Mouse (Mus musculus) spleen, adult 2 months (tissue): ENCODE measurements around the gene Hand2. TPM values are rescaled to one million over a fixed set of nuclear protein-coding genes. Genes with fewer than 3 reads are reported as not detected.

Experiments
- DNase-seq, 2 experiments: peaks; one replicate each; pipeline versions ENCODE4 v3.0.0 to v3.0.0-alpha.2; 2012 to 2021; ENCODE audit warnings: low spot score in 2 of 2, low read depth in 1 of 2
- H3K27ac ChIP-seq: fragments of 200-500 bp; 2 replicates; pipeline ENCODE4 v1.5.1; 2012; ENCODE audit warnings: low read length, inconsistent platforms; ENCODE audit not compliant: insufficient read depth
- H3K27me3 ChIP-seq: fragments of 200-500 bp; 2 replicates; pipeline ENCODE4 v1.6.1; 2012; ENCODE audit warnings: mild to moderate bottlenecking, moderate library complexity, low read length, inconsistent platforms; ENCODE audit not compliant: control insufficient read depth, insufficient read depth
- H3K36me3 ChIP-seq: fragments of 200-500 bp; 2 replicates; pipeline ENCODE4 v1.6.1; 2012; ENCODE audit warnings: mild to moderate bottlenecking, low read length, inconsistent platforms; ENCODE audit not compliant: control insufficient read depth, insufficient read depth
- H3K4me1 ChIP-seq: fragments of 200-500 bp; 2 replicates; pipeline ENCODE4 v1.6.1; 2011; ENCODE audit warnings: inconsistent platforms; ENCODE audit not compliant: control insufficient read depth, insufficient read depth, insufficient read length
- H3K4me3 ChIP-seq: fragments of 200-500 bp; 2 replicates; pipeline ENCODE4 v1.5.1; 2011; ENCODE audit warnings: mild to moderate bottlenecking, inconsistent platforms; ENCODE audit not compliant: insufficient read depth, insufficient read length; ENCODE audit errors: extremely low read depth
- CTCF ChIP-seq: fragments of 200-500 bp; IDR thresholded peaks from 2 replicates; pipeline ENCODE4 v1.5.1; 2011; ENCODE audit warnings: mild to moderate bottlenecking, inconsistent platforms; ENCODE audit not compliant: insufficient read depth, insufficient read length, insufficient replicate concordance; ENCODE audit errors: extremely low read depth
- POLR2A ChIP-seq: fragments of 200-500 bp; IDR thresholded peaks from 2 replicates; pipeline ENCODE4 v1.6.1; 2011; ENCODE audit warnings: low read depth, low read length, inconsistent platforms
- WGBS: fragments of 180-500 bp; shearing (Covaris S2); methylation state at CpG from one replicate; pipeline ENCODE4 v1.1.7; 2018; 5-methylcytosine and 5-hydroxymethylcytosine counted together
- polyA plus RNA-seq: library from polyadenylated mRNA; depleted of rRNA; stranded (reverse); fragments of >200 nt; gene quantifications from 2 replicates; pipeline ENCODE4 v1.2.3, GENCODE M21; 2012

The Hand2 gene
- polyA plus RNA-seq, 1 experiment, result 0.79 TPM

DNA sequence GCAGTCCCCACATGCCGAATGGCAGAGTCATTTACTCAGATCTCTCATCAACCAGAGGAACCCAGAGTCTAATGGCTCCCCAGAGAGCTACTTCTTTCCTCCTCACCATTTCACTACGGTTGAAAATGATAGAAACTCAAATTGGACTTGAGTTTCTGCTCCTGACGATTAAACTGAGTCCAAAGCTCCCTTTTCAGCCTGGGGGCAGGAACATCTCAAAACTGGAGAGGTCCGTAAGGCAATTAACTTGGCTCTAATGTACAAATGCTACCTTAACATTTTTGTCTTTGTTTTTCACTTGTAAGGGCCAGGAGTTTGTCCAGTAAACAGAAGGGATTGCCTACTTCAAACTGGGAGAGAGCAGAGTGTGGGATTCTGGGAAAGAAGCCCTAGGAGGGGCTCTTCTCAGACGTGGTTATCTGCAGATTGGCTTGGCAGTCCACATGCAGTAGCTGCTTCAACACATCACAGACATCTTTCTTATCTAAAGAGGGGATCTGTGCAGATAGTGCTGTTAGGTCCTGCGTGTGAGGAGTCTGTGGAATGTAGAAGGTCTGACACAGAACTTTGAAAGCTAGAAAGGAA is 23.0 kb downstream of the Hand2 start:
- TF ChIP-seq POLR2A, result no peak
- no peak for TF ChIP-seq CTCF
- peaks cover 8% of the 10 kb centered on the region for H3K27me3 ChIP-seq
- H3K36me3 ChIP-seq, result no peaks in the 10 kb centered on the region
- WGBS, result 35% methylated on average over 6 of the region's 6 CpGs
- no peak overlapping the region for H3K27ac ChIP-seq
- DNase-seq, result no peak
- H3K4me3 ChIP-seq, result no peak overlapping the region
- H3K4me1 ChIP-seq, result no peaks in the 10 kb centered on the region

DNA sequence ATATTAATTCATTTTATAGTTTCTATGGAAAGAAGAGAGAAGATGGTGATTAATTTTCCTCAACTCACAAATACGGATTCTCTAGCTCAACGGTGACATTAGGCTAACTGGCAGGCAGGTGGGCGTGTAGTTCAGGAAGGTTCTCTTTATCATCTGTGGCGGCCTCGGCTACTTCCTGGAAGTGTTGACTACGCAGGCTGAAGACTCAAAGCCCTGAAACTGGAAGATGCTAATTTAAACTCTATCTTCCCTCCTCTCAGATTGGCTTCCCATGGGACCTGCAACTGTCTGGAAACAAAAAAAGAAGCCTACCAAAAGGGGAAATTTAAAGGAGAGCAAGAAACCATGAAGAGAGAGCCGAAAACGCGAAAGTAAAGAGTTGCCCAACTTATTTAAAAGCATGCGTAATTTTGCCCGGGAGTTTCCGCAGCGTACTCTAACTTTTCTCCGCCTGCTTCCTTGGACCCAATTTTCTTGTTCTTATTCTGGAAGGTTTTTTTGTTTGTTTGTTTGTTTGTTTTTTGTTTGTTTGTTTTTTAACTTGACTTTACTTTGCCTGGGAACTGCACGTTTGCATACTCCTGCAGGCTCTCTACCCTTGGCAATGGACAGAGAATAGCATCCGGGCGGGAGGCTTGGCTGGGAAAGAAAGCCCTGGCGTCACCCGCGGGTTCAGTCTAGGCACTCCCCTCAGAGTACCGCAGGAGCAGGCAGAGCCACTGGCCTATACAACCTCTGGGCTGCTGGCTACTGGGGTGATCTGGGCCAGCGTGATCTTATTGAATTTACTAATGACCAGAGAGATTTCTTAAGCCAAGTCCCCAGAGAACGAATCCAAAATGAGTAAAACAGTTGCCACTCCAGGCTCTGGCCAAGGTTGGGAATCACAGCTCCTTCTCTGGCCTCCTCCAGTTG is 24.4 kb downstream of the Hand2 start:
- Histone ChIP-seq H3K36me3 (no peaks in the 10 kb centered on the region), H3K27me3 (peaks cover 8% of the 10 kb centered on the region), H3K27ac (no peak overlapping the region), H3K4me3 (no peak overlapping the region), H3K4me1 (no peaks in the 10 kb centered on the region)
- WGBS, result 16% methylated on average over 23 of the region's 23 CpGs
- TF ChIP-seq CTCF (no peak), POLR2A (no peak)
- DNase-seq, result no peak

DNA sequence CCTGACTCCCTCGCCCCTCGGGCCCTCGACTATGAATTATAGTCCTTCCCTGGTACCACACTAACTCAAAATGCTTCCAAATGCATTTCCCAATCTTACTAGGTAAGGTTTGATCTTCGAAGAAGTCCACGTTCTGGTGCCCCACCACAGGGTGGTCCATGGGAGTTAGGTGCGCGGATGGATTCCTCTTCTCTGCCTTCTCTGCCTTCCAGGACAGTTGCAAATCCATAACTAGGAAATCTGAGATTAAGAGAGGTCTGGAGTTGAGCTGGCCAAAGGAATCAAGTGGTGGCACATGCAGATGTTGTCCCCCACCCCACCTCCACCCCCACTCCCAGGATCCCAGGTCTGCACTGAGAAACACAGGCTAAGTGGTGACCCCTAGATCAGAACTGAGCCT is 25.6 kb downstream of the Hand2 start:
- Histone ChIP-seq H3K4me3 (no peak overlapping the region), H3K27ac (no peak overlapping the region), H3K27me3 (peaks cover 2% of the 10 kb centered on the region), H3K4me1 (no peaks in the 10 kb centered on the region), H3K36me3 (no peaks in the 10 kb centered on the region)
- TF ChIP-seq CTCF, result no peak
- TF ChIP-seq POLR2A, result no peak
- no peak for DNase-seq
- 50% methylated on average over 7 of the region's 7 CpGs for WGBS

DNA sequence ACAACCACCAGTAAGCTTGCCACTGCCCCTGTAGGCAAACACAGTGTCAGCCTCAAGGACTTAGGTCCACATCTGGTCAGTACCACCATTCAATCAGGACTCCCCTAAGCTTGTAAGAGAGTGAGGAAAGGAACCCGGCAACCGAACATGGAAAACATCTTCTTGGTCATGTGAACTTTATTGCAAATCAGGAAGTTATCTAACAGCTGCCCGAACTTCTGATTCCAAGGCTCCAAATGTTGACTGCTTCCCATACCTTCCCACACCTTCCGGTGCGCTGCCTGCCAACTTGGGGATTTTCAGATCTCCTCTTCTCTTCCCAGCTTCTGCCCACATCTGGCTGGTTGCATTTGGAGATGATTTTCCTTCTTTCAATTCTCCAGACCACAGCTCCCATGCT is 26.4 kb downstream of the Hand2 start:
- 38% methylated on average over 5 of the region's 5 CpGs for WGBS
- no peaks in the 10 kb centered on the region; the same call in 1 of the 2 replicates for H3K27me3 ChIP-seq
- H3K27ac ChIP-seq, result no peak overlapping the region
- DNase-seq, result no peak
- no peak for TF ChIP-seq POLR2A
- TF ChIP-seq CTCF, result no peak
- no peak overlapping the region for H3K4me3 ChIP-seq
- H3K36me3 ChIP-seq, result no peaks in the 10 kb centered on the region
- H3K4me1 ChIP-seq, result no peaks in the 10 kb centered on the region

DNA sequence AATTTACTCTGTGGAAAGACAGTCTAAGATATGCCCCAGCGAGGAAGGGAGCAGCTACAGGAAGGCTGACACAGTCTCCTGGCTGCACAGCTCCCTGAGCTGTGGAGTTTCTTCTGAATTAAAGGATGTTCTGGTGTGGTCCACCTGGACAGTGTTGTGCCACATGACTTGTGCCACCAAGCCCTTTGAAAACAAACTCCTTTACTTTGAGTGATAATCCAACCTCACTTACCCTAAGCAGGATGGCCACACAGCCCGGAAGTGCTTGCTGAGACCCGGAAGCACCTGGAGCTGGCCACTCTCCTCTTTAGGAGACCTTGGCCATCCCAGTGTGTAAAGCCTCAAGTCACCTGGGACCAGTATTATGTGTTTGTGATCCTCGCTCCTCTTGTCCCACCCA is 27.5 kb downstream of the Hand2 start:
- H3K27me3 ChIP-seq, result no peaks in the 10 kb centered on the region; the same call in 1 of the 2 replicates
- no peaks in the 10 kb centered on the region for H3K36me3 ChIP-seq
- H3K27ac ChIP-seq, result no peak overlapping the region
- no peaks in the 10 kb centered on the region for H3K4me1 ChIP-seq
- no peak for DNase-seq
- no peak overlapping the region for H3K4me3 ChIP-seq
- WGBS, result 38% methylated on average over 4 of the region's 4 CpGs
- TF ChIP-seq POLR2A, result no peak
- TF ChIP-seq CTCF, result no peak

DNA sequence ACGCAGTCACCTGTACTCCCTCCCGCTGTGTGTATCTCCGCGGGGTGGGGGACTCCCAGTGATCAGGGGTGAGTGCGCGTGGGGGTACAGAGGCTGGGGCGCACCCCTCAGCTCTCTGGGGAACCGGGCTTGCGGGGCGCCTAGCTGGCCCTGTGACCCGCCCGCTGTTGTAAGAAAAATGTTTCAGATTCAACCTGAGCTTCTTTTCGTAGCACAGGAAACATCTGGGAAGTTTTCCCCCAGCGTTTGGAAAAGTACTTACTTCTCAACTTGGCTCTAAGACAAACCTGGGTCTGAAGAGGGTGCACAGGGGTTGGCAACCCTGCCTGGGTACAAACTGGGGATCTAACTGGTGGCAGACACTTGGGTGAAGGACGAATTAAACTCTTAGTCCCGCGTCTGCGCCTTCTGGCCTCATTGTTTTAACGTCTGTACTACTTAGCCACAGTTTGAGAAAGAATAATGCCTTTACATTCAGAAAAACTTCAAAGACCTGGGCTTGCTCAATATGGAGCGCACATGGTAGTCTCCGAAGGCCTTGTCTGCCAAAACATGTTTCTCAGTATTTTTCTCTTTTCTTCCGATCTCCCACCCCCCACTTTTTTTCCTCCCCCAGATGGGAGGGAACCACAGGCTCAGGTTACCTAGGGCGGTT is 28.2 kb downstream of the Hand2 start:
- no peak for DNase-seq
- no peaks in the 10 kb centered on the region for H3K4me1 ChIP-seq
- no peaks in the 10 kb centered on the region; the same call in 1 of the 2 replicates for H3K27me3 ChIP-seq
- TF ChIP-seq CTCF, result no peak
- no peak for TF ChIP-seq POLR2A
- WGBS, result 12% methylated on average over 23 of the region's 23 CpGs
- no peaks in the 10 kb centered on the region for H3K36me3 ChIP-seq
- no peak overlapping the region for H3K27ac ChIP-seq
- no peak overlapping the region for H3K4me3 ChIP-seq

DNA sequence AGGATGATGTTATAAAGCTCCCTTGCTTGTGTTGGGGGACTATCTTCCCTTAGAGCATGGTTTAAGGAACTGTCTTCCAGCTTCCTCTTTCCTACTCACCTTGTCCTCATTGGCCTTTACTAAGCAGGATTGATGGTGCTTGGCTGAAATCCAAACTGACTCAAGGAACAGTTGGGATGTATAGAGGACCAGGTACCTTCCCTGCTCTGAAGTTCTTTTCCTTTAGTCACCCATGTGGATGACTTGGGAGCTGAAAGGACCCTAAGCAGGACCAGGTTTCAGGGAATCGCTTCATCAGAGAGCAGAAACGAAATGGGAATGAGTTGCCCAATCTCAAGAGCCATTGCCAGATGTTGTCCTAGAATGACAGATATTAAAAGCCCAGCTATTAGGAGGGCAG is 31.1 kb downstream of the Hand2 start:
- Histone ChIP-seq H3K4me3 (no peak overlapping the region), H3K27ac (no peak overlapping the region), H3K27me3 (no peaks in the 10 kb centered on the region; the same call in 1 of the 2 replicates), H3K4me1 (no peaks in the 10 kb centered on the region), H3K36me3 (no peaks in the 10 kb centered on the region)
- TF ChIP-seq POLR2A, result no peak
- no peak for TF ChIP-seq CTCF
- no peak for DNase-seq
- WGBS, result 42% methylated on average over 2 of the region's 2 CpGs
